Mouse (Mus musculus): Measurements from ENCODE around the gene Fyb2. TPM values are rescaled to one million over a fixed set of nuclear protein-coding genes. Genes with fewer than 3 reads are reported as not detected.

The Fyb2 gene
- 1 to 10 TPM; 2.6 to 2.8 TPM for total RNA-seq (2021)

GRCm38 (mm10) chr4:104913291-104914129 lies at the start of gene Fyb2:
Fyb2 (plus strand) TSS chr4:104913456.
- DNase-seq (ENCODE audit: extremely low spot score in 1 of 2, low spot score in 1 of 2), result no peak

- DNase-seq (ENCODE audit: extremely low spot score in 1 of 2, low spot score in 1 of 2), result no peak
These were observed 48.9 kb upstream of the Fyb2 start for GRCm38 (mm10) chr4:104864397-104864796.

- no peak for DNase-seq (ENCODE audit: extremely low spot score in 1 of 2, low spot score in 1 of 2)
These were observed 43.7 kb upstream of the Fyb2 start for GRCm38 (mm10) chr4:104869581-104869980.

GRCm38 (mm10) chr4:104870196-104870595 lies 43.1 kb upstream of the Fyb2 start:
- no peak for DNase-seq (ENCODE audit: extremely low spot score in 1 of 2, low spot score in 1 of 2)

GRCm38 (mm10) chr4:104875832-104876231 lies 37.4 kb upstream of the Fyb2 start:
- no peak for DNase-seq (ENCODE audit: extremely low spot score in 1 of 2, low spot score in 1 of 2)

GRCm38 (mm10) chr4:104876323-104876722 lies 36.9 kb upstream of the Fyb2 start, which contains the start of gene C8a:
C8a (minus strand) TSS chr4:104876398.
- DNase-seq (ENCODE audit: extremely low spot score in 1 of 2, low spot score in 1 of 2), result no peak

GRCm38 (mm10) chr4:104887486-104887885 lies 25.8 kb upstream of the Fyb2 start:
- DNase-seq (ENCODE audit: extremely low spot score in 1 of 2, low spot score in 1 of 2), result no peak

- no peak for DNase-seq (ENCODE audit: extremely low spot score in 1 of 2, low spot score in 1 of 2)
These were observed 24.6 kb upstream of the Fyb2 start for GRCm38 (mm10) chr4:104888499-104889262.

GRCm38 (mm10) chr4:104891708-104892107 lies 21.5 kb upstream of the Fyb2 start:
- DNase-seq (ENCODE audit: extremely low spot score in 1 of 2, low spot score in 1 of 2), result no peak

GRCm38 (mm10) chr4:104893588-104893987 lies 19.7 kb upstream of the Fyb2 start:
- DNase-seq (ENCODE audit: extremely low spot score in 1 of 2, low spot score in 1 of 2), result peak; percentile 17 to 21

- peak; percentile 44 to 72 for DNase-seq (ENCODE audit: extremely low spot score in 1 of 2, low spot score in 1 of 2)
These were observed 19.1 kb upstream of the Fyb2 start for GRCm38 (mm10) chr4:104894004-104894734.

- DNase-seq (ENCODE audit: extremely low spot score in 1 of 2, low spot score in 1 of 2), result no peak
These were observed 10.4 kb upstream of the Fyb2 start for GRCm38 (mm10) chr4:104902836-104903235.

GRCm38 (mm10) chr4:104905049-104905448 lies 8.2 kb upstream of the Fyb2 start:
- DNase-seq (ENCODE audit: extremely low spot score in 1 of 2, low spot score in 1 of 2), result no peak

- peak; percentile 69 to 88 for DNase-seq (ENCODE audit: extremely low spot score in 1 of 2, low spot score in 1 of 2)
These were observed 1.6 kb upstream of the Fyb2 start for GRCm38 (mm10) chr4:104911685-104912084.

GRCm38 (mm10) chr4:104914711-104915247 lies 1.5 kb downstream of the Fyb2 start:
- DNase-seq (ENCODE audit: extremely low spot score in 1 of 2, low spot score in 1 of 2), result no peak

GRCm38 (mm10) chr4:104918017-104918416 lies 4.8 kb downstream of the Fyb2 start:
- DNase-seq (ENCODE audit: extremely low spot score in 1 of 2, low spot score in 1 of 2), result no peak

- no peak for DNase-seq (ENCODE audit: extremely low spot score in 1 of 2, low spot score in 1 of 2)
These were observed 12.1 kb downstream of the Fyb2 start for GRCm38 (mm10) chr4:104925383-104925782.

GRCm38 (mm10) chr4:104929165-104929564 lies 15.9 kb downstream of the Fyb2 start:
- DNase-seq (ENCODE audit: extremely low spot score in 1 of 2, low spot score in 1 of 2), result no peak

GRCm38 (mm10) chr4:104933620-104934019 lies 20.4 kb downstream of the Fyb2 start:
- DNase-seq (ENCODE audit: extremely low spot score in 1 of 2, low spot score in 1 of 2), result no peak

- no peak for DNase-seq (ENCODE audit: extremely low spot score in 1 of 2, low spot score in 1 of 2)
These were observed 21.7 kb downstream of the Fyb2 start for GRCm38 (mm10) chr4:104934997-104935396.
